Mouse (Mus musculus) lung, embryonic 16.5 days (tissue): Measurements from ENCODE around the gene Mroh9. TPM values are rescaled to one million over a fixed set of nuclear protein-coding genes. Genes with fewer than 3 reads are reported as not detected.

Source experiments
- ATAC-seq: fragments of 200-750 bp; cut with Nextera tagmentation; 2 replicates; pipeline ENCODE4 v1.8.0; 2017; ENCODE audit warnings: low read depth, mild to moderate bottlenecking, moderate library complexity
- H3K27ac ChIP-seq: fragments of 300-500 bp; sonication (generic); 2 replicates; pipeline ENCODE4 v1.5.1; 2014; ENCODE audit warnings: mild to moderate bottlenecking, control low read depth, low read length
- H3K27me3 ChIP-seq: fragments of 300-500 bp; sonication (generic); 2 replicates; pipeline ENCODE4 v1.6.1; 2014; ENCODE audit warnings: low read depth, low read length, mixed read lengths; ENCODE audit not compliant: control insufficient read depth, insufficient read depth
- H3K36me3 ChIP-seq: fragments of 300-500 bp; sonication (generic); 2 replicates; pipeline ENCODE4 v1.6.1; 2014; ENCODE audit warnings: low read length; ENCODE audit not compliant: control insufficient read depth, insufficient read depth
- H3K4me1 ChIP-seq: fragments of 300-500 bp; sonication (generic); replicated peaks from 2 replicates; pipeline ENCODE4 v1.6.1; 2014; ENCODE audit warnings: low read length, mixed read lengths; ENCODE audit not compliant: control insufficient read depth, insufficient read depth
- H3K4me2 ChIP-seq: fragments of 300-500 bp; sonication (generic); 2 replicates; pipeline ENCODE4 v1.6.1; 2014; ENCODE audit warnings: low read depth, low read length, control low read depth
- H3K4me3 ChIP-seq: fragments of 300-500 bp; sonication (generic); 2 replicates; pipeline ENCODE4 v1.5.1; 2014; ENCODE audit warnings: mild to moderate bottlenecking, low read length, control low read depth
- H3K9ac ChIP-seq: fragments of 300-500 bp; sonication (generic); 2 replicates; pipeline ENCODE4 v1.6.1; 2014; ENCODE audit warnings: low read length, control low read depth
- H3K9me3 ChIP-seq: fragments of 300-500 bp; sonication (generic); 2 replicates; pipeline ENCODE4 v1.6.1; 2016; ENCODE audit warnings: low read length; ENCODE audit not compliant: control insufficient read depth
- WGBS: fragments of 180-500 bp; shearing (Covaris S2); extraction: QIAGEN DNeasy Blood & Tissue Kit; methylation state at CpG from one replicate; pipeline ENCODE4 v1.1.7; 2014; 5-methylcytosine and 5-hydroxymethylcytosine counted together
- polyA plus RNA-seq: library from polyadenylated mRNA; unstranded; fragments of >200 nt; fragmentation: Nextera tagmentation; extraction: Ambion mirVana; gene quantifications from 2 replicates; pipeline ENCODE4 v1.2.1, GENCODE M21; 2015

The Mroh9 gene
- polyA plus RNA-seq, result not detected in 2 replicates

- WGBS, result 77% methylated on average over 2 of the region's 2 CpGs
- Histone ChIP-seq H3K9ac (no peak within 1 kb of the TSS), H3K36me3 (no peaks in the 10 kb centered on the region), H3K27me3 (no peaks in the 10 kb centered on the region), H3K4me1 (no peaks in the 10 kb centered on the region; the same call in 1 of the 2 replicates), H3K27ac (no peak within 1 kb of the TSS), H3K4me2 (no peak within 1 kb of the TSS), H3K4me3 (no peak within 1 kb of the TSS), H3K9me3 (no peaks in the 10 kb centered on the region)
- no peak for ATAC-seq
Observed at GRCm38 (mm10) chr1:163085570-163085969, at the start of gene Mroh9. TSS of gene Mroh9 (minus strand) at chr1:163085670.

DNA sequence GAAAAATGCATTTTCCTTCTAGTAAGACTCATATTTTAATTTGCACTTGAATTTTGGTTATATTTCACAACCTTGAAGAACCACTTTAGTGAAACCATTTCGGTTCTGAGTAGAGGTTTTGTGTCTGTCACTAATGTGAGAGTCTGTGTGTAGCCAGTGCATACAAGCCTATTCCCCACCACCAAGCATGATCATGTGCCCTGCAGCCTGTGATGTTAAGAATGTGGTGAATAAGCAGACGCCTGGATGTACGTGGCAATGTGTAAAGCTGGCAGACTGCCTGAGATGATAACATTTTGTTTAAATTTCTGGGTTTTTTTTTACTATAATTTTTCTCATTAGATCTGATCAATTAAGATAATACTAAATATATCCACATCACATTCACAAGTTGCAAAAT is 44.5 kb upstream of the Mroh9 start:
- H3K27me3 ChIP-seq, result no peaks in the 10 kb centered on the region
- no peaks in the 10 kb centered on the region for H3K36me3 ChIP-seq
- 42% methylated on average over 3 of the region's 3 CpGs for WGBS
- no peak overlapping the region for H3K27ac ChIP-seq
- H3K4me1 ChIP-seq, result no peaks in the 10 kb centered on the region
- no peak for ATAC-seq
- H3K4me3 ChIP-seq, result no peak overlapping the region
- no peak overlapping the region for H3K9ac ChIP-seq
- H3K4me2 ChIP-seq, result no peak overlapping the region
- no peaks in the 10 kb centered on the region for H3K9me3 ChIP-seq

DNA sequence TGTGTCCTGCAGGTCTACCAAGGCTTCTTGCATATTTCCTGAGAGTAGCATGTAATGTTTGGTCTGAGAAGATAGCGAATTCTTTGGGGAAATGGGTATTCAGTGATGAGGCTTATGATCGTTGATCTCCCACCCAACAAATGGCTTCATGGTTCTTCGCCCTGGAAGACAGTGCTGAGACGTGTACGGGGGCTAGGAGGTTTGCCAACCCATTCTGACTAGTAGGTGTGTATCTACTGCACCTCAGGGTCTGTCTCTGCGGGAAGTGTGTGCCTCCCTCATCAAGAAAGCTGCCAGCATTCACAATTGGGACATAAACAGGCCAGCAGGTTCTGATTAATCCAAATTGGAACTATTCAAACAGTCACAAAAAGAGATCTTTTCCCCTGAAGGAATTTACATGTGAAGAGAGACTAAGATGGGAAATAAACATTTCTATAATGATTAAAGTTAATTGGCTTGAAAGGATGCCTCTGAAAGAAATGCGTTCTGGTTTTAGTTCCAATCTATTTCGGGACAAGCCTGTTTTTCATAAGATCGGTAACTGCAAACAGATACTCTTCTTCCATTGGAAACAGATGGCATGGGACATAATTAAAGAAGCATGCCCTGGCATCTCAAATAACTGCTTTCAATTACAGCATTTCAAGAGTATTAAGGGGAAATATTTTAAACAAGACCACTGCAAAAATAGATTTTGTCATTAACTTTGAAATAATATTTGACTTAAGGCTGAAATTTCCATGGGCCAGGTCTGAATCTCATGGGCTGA is 43.8 kb upstream of the Mroh9 start:
- Histone ChIP-seq H3K36me3 (no peaks in the 10 kb centered on the region), H3K4me3 (no peak overlapping the region), H3K4me2 (no peak overlapping the region), H3K27ac (no peak overlapping the region), H3K27me3 (no peaks in the 10 kb centered on the region), H3K4me1 (no peaks in the 10 kb centered on the region), H3K9ac (no peak overlapping the region), H3K9me3 (no peaks in the 10 kb centered on the region)
- ATAC-seq, result no peak
- 79% methylated on average over 9 of the region's 9 CpGs for WGBS

GRCm38 (mm10) chr1:163126175-163126881 is 40.9 kb upstream of the Mroh9 start:
- no peak overlapping the region for H3K4me2 ChIP-seq
- WGBS, result 61% methylated on average over 7 of the region's 7 CpGs
- no peaks in the 10 kb centered on the region for H3K27me3 ChIP-seq
- no peaks in the 10 kb centered on the region for H3K4me1 ChIP-seq
- ATAC-seq, result no peak
- H3K36me3 ChIP-seq, result no peaks in the 10 kb centered on the region
- no peaks in the 10 kb centered on the region for H3K9me3 ChIP-seq
- H3K27ac ChIP-seq, result no peak overlapping the region
- no peak overlapping the region for H3K4me3 ChIP-seq
- no peak overlapping the region for H3K9ac ChIP-seq

DNA sequence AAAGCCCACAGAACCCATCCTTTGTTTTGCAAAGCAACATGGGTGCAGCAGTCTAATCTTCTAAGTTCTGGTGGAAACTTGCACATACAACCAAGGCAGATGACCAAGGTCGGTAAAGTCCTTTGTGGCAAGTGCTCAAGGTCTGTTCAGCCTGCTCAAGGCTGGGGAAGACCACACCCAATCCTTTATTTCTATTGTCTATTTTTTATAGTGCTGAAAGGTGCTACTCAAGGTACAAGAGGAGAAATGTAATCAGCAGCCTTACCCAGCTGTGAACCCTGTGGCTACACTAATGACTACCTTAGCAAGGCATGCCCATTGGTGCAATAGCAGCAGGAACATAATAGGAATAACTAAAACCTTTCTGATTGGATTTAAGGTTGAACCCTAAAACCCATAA is 36.9 kb upstream of the Mroh9 start:
- no peaks in the 10 kb centered on the region for H3K27me3 ChIP-seq
- no peak overlapping the region for H3K4me2 ChIP-seq
- ATAC-seq, result no peak
- H3K36me3 ChIP-seq, result no peaks in the 10 kb centered on the region
- no peaks in the 10 kb centered on the region for H3K4me1 ChIP-seq
- H3K9me3 ChIP-seq, result no peaks in the 10 kb centered on the region
- H3K9ac ChIP-seq, result no peak overlapping the region
- WGBS, result 74% methylated on average over 1 of the region's 1 CpGs
- no peak overlapping the region for H3K4me3 ChIP-seq
- no peak overlapping the region for H3K27ac ChIP-seq

GRCm38 (mm10) chr1:163113461-163114174 is 28.1 kb upstream of the Mroh9 start:
- Histone ChIP-seq H3K9ac (no peak overlapping the region), H3K4me3 (no peak overlapping the region), H3K27ac (no peak overlapping the region), H3K4me1 (no peaks in the 10 kb centered on the region), H3K9me3 (no peaks in the 10 kb centered on the region), H3K27me3 (no peaks in the 10 kb centered on the region), H3K4me2 (no peak overlapping the region), H3K36me3 (no peaks in the 10 kb centered on the region)
- whole genome bisulfite sequencing, result 47% methylated on average over 8 of the region's 8 CpGs
- ATAC-seq, result no peak

DNA sequence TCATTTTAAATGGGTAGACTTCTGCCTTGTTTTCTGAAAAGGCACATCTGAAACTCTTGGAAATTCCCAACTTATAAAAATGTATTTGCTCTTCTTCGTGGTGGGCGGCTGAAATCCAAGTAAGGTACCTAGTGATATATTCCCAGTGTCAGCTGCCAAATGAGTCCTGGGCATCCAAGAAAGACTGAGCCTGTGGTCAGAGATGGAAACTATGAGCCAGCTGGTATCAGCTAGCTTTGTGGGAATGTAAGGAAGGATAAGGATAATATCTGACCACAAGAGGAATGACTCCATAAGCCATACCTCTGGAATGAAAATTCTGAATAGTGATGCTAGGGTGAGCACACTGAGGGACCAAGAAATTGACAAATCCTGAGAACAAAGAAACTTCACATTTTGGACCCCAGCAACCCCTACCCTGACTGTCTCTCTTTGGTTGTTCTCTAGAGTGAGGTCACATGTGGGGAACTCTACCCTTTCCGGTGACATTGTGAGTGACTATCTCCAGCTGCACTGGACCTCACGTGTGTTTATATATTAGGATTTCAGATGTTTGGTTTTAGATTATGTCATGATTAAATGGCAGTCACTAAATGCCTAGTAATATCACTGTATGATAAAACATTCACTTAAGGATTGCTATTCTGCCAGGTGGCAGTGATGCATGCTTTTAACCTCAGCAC is 27.2 kb upstream of the Mroh9 start:
- no peaks in the 10 kb centered on the region for H3K4me1 ChIP-seq
- no peak overlapping the region for H3K4me3 ChIP-seq
- H3K27ac ChIP-seq, result no peak overlapping the region
- no peaks in the 10 kb centered on the region for H3K9me3 ChIP-seq
- no peaks in the 10 kb centered on the region for H3K36me3 ChIP-seq
- H3K4me2 ChIP-seq, result no peak overlapping the region
- H3K9ac ChIP-seq, result no peak overlapping the region
- WGBS, result 62% methylated on average over 4 of the region's 4 CpGs
- ATAC-seq, result no peak
- no peaks in the 10 kb centered on the region for H3K27me3 ChIP-seq

DNA sequence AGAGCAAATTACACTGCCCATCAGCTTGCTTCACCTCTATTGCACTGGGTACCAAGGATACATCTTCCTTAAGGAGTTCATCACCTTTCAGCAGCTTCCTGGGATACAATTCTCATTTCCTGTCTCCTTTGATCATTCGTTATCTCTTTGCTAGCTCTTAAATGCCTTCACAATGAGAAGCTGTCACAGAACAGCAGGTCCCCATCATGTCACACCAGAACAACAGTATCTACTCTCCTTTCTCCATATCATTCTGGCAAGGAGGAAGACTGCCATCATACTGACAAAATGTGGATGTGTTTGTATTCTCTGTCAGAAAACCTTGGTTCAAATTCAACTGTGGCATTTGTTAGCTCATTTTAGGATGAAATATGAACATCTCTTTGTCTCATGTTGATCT is 19.5 kb upstream of the Mroh9 start:
- Histone ChIP-seq H3K4me3 (no peak overlapping the region), H3K9ac (no peak overlapping the region), H3K36me3 (no peaks in the 10 kb centered on the region), H3K27me3 (no peaks in the 10 kb centered on the region), H3K4me2 (no peak overlapping the region), H3K9me3 (no peaks in the 10 kb centered on the region), H3K27ac (no peak overlapping the region), H3K4me1 (no peaks in the 10 kb centered on the region)
- 19% methylated on average over 1 of the region's 1 CpGs for WGBS
- no peak for ATAC-seq
